Mouse (Mus musculus) forebrain, embryonic 14.5 days (tissue): ENCODE measurements around the gene Gm10334. TPM values are rescaled to one million over a fixed set of nuclear protein-coding genes. Genes with fewer than 3 reads are reported as not detected.
"Not testable (repeated sequence)": the region's sequence is repeated elsewhere in the genome, so short reads cannot be mapped to it uniquely, and the experiment has no call there.

ENCODE experiments used
- ATAC-seq: fragments of 200-750 bp; cut with Nextera tagmentation; 2 replicates; pipeline ENCODE4 v1.8.0; 2017; ENCODE audit warnings: mild to moderate bottlenecking, moderate library complexity
- DNase-seq: peaks from one replicate; pipeline ENCODE4 v3.0.0-alpha.2; 2015; ENCODE audit warnings: low spot score
- H3K27ac ChIP-seq: fragments of 300-500 bp; sonication (generic); 2 replicates; pipeline ENCODE4 v1.5.1; 2014; ENCODE audit warnings: low read depth, mild to moderate bottlenecking, control low read depth, low read length, moderate library complexity
- H3K27me3 ChIP-seq: fragments of 300-500 bp; sonication (generic); replicated peaks from 2 replicates; pipeline ENCODE4 v1.6.1; 2014; ENCODE audit warnings: low read length, control low read depth, mixed read lengths; ENCODE audit not compliant: control insufficient read depth, insufficient read depth
- H3K36me3 ChIP-seq: fragments of 300-500 bp; sonication (generic); 2 replicates; pipeline ENCODE4 v1.6.1; 2014; ENCODE audit warnings: low read length, control low read depth; ENCODE audit not compliant: control insufficient read depth, insufficient read depth
- H3K4me1 ChIP-seq: fragments of 300-500 bp; sonication (generic); 2 replicates; pipeline ENCODE4 v1.6.1; 2014; ENCODE audit warnings: antibody characterized with exemption, low read length, control low read depth; ENCODE audit not compliant: control insufficient read depth, insufficient read depth
- H3K4me2 ChIP-seq: fragments of 300-500 bp; sonication (generic); 2 replicates; pipeline ENCODE4 v1.6.1; 2014; ENCODE audit warnings: mild to moderate bottlenecking, control low read depth, low read length
- H3K4me3 ChIP-seq: fragments of 300-500 bp; sonication (generic); 2 replicates; pipeline ENCODE4 v1.5.1; 2014; ENCODE audit warnings: low read depth, low read length, control low read depth
- H3K9ac ChIP-seq: fragments of 300-500 bp; sonication (generic); 2 replicates; pipeline ENCODE4 v1.6.1; 2014; ENCODE audit warnings: mild to moderate bottlenecking, low read length, control low read depth, moderate library complexity
- H3K9me3 ChIP-seq: fragments of 300-500 bp; sonication (generic); replicated peaks from 2 replicates; pipeline ENCODE4 v1.6.1; 2016; ENCODE audit warnings: low read length, control low read depth, mixed read lengths; ENCODE audit not compliant: control insufficient read depth
- WGBS: fragments of 180-500 bp; shearing (Covaris S2); extraction: QIAGEN DNeasy Blood & Tissue Kit; methylation state at CpG from one replicate; pipeline ENCODE4 v1.1.7; 2014; 5-methylcytosine and 5-hydroxymethylcytosine counted together
- polyA plus RNA-seq: library from polyadenylated mRNA; unstranded; fragments of >200 nt; fragmentation: Nextera tagmentation; extraction: Ambion mirVana; gene quantifications from 2 replicates; pipeline ENCODE4 v1.2.1, GENCODE M21; 2014

Gm10334 gene
- polyA plus RNA-seq, result not detected in 2 replicates

GRCm38 (mm10) chr6:41446045-41446444, at the start of gene Gm10334:
TSS of gene Gm10334 (minus strand) at chr6:41446145.
- H3K4me2 ChIP-seq, H3K36me3 ChIP-seq, ATAC-seq, H3K4me1 ChIP-seq, H3K27ac ChIP-seq, DNase-seq, H3K4me3 ChIP-seq, H3K9ac ChIP-seq, H3K27me3 ChIP-seq, H3K9me3 ChIP-seq: not testable (repeated sequence)

DNA sequence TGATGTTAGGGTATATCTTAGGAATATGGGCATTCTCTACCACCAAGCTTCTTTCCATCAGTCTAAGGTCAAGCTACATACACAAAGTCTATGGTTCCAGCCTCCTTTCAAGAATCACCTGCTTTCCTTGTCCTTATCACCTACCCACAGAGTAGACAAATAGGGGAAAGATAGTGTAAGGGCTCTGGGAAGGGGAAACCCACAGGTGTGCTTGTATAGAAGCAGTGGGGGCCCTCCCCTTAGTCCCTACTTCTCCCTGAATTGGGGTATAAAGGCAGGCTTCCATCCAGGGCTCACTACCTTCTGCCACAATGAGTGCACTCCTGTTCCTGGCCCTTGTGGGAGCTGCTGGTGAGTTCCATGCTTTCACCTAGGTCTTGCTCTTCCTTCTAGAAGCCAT, 12.7 kb upstream of the Gm10334 start, which contains the start of gene Prss1:
Gene Prss1, plus strand, starts transcription at position 301 of the 400 bp plus-strand sequence.
- not testable (repeated sequence) for DNase-seq, H3K4me2 ChIP-seq, H3K4me1 ChIP-seq, H3K27me3 ChIP-seq, H3K9ac ChIP-seq, ATAC-seq, H3K27ac ChIP-seq, H3K9me3 ChIP-seq, H3K36me3 ChIP-seq, H3K4me3 ChIP-seq

- 89% methylated on average over 2 of the region's 2 CpGs for WGBS
- H3K4me3 ChIP-seq, H3K9ac ChIP-seq, H3K36me3 ChIP-seq, H3K4me2 ChIP-seq, H3K9me3 ChIP-seq, H3K27me3 ChIP-seq, ATAC-seq, DNase-seq, H3K27ac ChIP-seq, H3K4me1 ChIP-seq: not testable (repeated sequence)
Observed at GRCm38 (mm10) chr6:41442261-41442660, 3.7 kb downstream of the Gm10334 start.

Other genes starting within 250 kb of the Gm10334 start
- gene Try4, start 143.9 kb downstream of the Gm10334 start, polyA plus RNA-seq, result not detected in 2 replicates
- gene Try5, start 129.3 kb downstream of the Gm10334 start, polyA plus RNA-seq, result 0.47 and 0.60 TPM in 2 replicates
- gene Try10, start 92.0 kb downstream of the Gm10334 start, polyA plus RNA-seq, result not detected in 2 replicates
- not detected in 2 replicates for gene Prss3, start 68.5 kb downstream of the Gm10334 start, polyA plus RNA-seq
- not detected in 2 replicates for gene Gm5771, start 53.8 kb downstream of the Gm10334 start, polyA plus RNA-seq
- not detected in 2 replicates for gene Prss1, start 12.8 kb upstream of the Gm10334 start, polyA plus RNA-seq
- not detected in 2 replicates for gene Prss2, start 75.6 kb upstream of the Gm10334 start, polyA plus RNA-seq
- gene Ephb6, start 159.3 kb upstream of the Gm10334 start, polyA plus RNA-seq, result 20.2 and 24.7 TPM in 2 replicates
- 0.54 and 0.55 TPM in 2 replicates for gene Trpv6, start 190.3 kb upstream of the Gm10334 start, polyA plus RNA-seq
- gene Trpv5, start 234.6 kb upstream of the Gm10334 start, polyA plus RNA-seq, result not detected in 2 replicates
- gene Llcfc1, start 238.3 kb upstream of the Gm10334 start, polyA plus RNA-seq, result not detected in 2 replicates